Mouse (Mus musculus) adrenal gland, postnatal 4 days (tissue): ENCODE results near the gene Mknk1. TPM values are rescaled to one million over a fixed set of nuclear protein-coding genes. Genes with fewer than 3 reads are reported as not detected.

Source experiments
- DNase-seq, 2 experiments: peaks; one replicate each; pipeline ENCODE4 v3.0.0; 2021 to 2022; ENCODE audit warnings: low spot score in 2 of 2, mixed read lengths in 2 of 2
- total RNA-seq, 2 experiments: library from RNA; stranded (reverse); gene quantifications; 2 replicates each; pipeline ENCODE4 v1.2.3; 2021

Gene Mknk1
- total RNA-seq, 2 experiments from 2014 or later = 52.7 to 59.0 TPM

DNA sequence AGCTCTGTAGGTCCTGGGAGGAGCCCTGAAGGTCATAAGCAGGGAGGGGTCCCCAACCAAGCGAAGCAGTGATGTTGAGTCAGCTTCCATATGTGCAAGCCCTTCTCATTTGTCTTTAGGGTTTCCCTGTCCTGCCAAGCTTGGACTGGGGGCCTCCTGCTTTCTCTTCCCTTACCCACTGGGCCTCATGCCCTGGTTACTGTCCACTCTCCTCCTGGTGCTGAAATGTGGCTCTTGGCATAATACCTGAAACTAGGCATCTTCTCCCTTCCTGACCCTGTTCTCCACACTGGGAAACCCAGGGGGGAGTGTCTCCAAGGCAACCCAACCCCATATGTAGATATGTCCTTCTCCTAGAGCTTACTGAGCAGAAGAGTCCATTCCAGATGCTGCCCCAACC, 47.9 kb downstream of the Mknk1 start:
- DNase-seq = no peak

DNA sequence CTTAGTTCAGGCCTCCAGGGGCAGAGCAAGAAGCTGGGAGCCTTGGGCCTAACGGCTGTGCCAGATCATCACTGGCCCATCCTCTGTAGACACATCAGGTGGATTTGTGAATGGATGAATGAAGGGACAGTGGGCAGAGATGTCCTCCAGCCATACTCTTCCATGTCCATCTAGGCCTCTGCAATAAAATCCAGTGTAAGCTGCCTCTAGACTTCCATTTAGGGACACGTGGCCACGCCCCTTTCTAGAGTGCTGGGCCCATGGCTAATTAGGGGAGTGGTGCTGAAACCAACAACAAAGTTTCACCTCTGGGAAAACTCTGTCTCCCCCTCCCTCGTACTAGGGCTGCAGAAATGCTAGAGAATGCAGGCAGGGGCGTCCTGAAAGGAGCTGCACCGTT, 51.1 kb downstream of the Mknk1 start:
- no peak for DNase-seq

DNA sequence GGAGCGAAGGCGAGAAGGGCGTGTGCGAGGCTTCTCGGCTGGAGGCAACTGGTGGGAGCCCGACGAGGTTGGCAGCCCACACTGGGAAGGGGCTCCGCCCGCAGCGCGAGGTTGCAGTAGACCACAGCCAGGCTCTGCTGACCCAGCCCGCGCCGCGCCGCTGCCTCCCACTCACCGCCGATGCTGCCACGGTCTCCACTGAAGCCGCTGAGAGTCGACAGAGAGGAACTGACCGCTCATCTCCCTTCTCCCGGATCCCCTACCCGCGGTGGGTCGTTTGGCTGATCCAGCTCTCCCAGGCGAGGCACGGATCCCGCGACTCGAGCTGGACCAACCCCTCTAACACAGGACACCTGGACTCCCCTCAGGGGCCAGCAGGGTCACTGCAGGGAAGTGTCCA, 51.6 kb downstream of the Mknk1 start, which contains the start of gene 6430628N08Rik:
Gene 6430628N08Rik, plus strand, starts transcription at position 113 of the 400 bp plus-strand sequence.
- no peak for DNase-seq

DNA sequence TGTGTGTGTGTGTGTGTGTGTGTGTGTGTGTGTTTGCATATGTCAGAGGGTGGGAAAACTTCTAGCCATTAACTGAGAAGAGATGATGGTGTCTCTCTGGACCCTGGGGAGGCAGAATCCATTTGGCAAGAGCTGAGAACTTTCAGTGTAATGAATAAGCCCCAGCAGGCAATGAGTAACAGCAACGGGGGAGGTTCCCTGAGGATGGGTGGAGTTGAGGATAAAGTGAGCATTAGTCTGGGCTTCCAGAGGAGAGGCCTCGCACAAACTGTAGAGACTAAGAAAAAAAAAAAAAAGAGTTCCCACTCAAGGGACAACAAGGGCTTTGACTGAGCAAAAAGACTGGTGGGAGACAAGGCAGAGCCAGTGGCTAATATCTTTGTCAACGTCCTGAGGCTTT, 55.3 kb downstream of the Mknk1 start:
- no peak for DNase-seq

DNA sequence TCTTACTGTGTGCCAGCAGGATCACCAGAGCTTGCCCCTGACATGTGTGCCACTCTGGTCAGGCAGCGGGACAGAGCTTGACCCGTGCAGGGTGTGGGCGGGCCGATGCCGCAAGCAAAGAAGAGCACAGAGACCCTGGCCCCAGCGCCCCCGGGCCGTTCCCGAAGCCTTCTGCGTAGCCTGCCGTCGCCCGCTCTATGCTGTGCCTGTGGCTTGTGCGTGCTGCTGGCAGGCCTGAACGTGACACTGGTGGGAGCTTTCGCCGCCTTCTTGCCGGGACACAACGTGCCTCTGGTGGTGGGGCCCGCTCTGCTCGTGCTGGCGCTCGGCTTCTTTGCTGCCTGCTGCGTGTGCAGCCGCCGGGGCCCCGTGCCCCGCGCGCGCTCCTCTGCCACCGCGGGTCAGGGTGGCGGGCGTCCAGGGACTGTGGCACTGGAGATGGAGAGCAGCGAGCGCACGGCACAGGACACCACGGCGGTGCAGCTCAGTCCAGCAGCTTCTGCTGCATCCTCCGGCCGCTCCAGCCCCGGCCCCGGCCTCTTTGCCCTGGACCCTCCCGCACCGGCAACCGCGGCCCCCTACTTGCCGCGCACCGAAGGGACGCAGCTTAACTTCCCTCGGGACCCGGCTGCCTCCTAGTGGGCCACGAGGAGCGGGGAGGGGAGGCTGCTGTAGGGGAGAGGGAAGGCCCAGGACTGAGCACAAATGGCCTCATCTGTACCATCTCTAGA, 59.1 kb downstream of the Mknk1 start:
- no peak for DNase-seq

DNA sequence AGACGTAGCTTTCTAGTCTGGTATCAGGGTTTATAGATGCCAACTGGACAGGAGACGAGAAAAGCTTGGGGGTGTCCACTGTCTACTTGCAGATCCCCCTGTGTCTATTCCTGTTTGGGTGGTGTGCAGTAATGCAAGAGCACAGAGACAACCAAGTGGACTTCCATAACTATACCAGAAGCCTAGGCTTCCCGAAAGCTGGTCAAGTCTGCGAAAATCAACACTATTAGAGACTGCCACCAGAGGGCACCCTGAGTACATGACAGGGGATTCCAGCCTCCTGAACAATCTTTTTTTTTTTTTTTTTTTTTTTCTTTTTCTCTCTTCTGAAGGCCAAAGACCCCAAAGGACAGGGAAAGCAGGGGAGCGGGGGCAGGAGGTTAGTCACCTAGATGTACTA, 63.8 kb downstream of the Mknk1 start:
- peak; percentile 45 to 57 for DNase-seq

DNA sequence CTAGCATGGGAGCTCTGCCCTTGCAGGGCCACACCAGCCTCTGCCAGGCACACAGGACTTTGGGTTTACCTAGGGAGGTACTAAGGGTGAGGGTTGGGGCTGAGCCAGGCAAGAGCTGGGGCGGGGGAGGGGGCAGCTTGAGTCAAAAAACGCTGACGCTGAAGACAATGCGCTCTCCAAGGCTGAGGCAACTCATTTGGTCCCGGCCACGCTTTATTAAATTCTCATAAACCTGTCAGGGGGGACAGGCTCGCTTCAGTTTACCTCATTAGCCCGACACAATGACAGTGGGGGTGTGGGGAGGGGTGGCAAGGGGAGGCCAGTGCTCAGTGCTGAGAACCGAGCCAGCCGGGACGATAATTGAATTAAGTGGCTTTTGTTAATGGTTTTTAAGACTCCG, 65.4 kb downstream of the Mknk1 start:
- DNase-seq = no peak

DNA sequence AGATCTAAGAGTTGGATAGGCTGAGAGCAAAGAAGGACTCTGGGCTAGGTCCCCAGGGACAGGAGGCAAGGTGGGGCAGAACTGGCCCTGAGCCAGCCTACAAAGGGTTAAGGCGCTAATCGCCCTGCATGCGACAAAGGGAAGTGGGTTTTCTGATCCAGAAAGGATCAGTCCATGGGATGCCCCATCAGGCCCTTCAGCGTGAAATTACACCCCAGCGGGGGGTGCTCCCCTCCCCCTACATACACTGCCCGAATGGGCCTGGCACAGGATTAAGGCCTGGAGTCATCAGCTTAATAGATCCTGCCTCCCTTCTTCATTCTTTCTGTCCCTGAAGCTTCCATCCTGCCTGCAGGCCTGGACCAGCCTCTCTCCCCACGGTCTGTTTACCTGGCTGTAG, 66.7 kb downstream of the Mknk1 start:
- no peak for DNase-seq

DNA sequence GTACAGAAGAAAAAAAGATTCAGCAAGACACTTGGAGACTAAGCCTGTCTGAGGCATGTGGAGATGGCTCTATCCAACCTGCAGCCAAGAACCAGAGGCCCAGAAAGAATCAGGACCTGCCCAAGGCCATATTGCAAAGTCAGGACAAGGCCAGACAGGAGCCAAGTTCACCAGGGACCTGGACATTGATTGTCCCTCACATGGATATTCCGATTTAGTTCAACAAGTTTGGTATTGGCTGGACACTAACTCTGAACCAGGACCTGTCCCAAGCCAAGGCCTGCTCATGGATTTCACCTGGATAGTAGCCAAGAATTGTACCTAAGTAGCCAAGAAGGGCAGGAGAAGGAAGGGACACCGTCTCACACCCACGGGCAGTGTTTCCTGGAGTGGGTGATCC, 67.8 kb downstream of the Mknk1 start:
- DNase-seq = no peak

DNA sequence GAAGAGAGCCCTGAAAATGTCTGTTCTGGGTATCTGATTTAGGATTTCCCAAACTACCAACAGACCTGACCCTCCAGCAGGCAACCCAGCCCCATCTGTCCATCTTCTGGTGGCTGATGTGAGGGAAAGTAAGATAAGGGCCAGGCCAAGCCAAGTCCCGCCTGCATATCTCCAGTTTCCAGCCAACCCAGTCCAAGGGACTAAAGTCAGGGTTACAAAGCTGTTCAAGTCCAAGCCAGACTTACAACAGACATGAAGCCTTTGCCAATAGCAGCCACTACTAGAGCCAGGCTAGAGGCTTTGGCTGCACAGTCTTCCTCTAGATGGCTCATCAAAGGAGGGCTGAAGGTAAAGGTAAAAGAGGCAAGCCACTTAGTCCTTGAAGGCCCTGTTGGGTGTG, 69.0 kb downstream of the Mknk1 start:
- DNase-seq = no peak

DNA sequence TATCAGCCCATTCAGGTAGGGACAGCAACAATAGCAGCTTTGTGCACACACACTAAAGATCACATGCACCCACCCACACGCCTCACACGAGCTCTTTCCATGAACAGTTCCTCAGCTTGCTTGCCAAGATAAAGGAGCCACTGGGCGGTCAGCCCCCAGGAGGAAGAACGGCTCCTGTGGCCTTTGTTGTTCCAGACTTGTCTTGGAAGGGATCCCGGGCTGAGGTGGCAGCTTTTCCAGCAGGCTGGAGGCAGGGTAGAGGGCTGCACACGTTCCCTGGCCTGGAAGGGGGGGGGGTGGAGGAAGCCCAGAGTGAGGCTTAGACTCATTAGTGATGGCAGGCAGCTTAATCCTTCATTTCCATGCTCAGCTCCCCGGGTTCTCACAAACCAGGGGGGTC, 69.6 kb downstream of the Mknk1 start:
- no peak for DNase-seq

DNA sequence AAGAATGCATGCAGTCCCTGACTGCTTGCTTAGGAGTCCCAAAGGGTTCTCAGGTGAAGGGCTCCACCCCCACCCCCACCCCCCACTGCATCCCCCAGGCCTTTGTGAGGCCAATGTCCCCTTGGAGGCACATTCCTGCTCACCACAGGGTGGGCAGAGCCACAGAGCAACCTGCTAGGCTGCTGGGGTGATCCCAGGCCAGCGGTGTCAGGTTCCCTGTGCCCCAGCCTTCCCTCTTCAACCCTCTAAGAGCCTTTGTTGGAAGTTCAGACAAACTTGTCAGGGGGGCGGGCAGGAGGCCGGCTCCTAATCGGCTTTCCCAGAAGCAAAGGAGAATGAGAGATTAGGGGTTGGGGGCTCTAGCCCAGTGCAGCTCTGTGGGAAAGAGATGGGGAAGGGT, 72.6 kb downstream of the Mknk1 start:
- no peak for DNase-seq

DNA sequence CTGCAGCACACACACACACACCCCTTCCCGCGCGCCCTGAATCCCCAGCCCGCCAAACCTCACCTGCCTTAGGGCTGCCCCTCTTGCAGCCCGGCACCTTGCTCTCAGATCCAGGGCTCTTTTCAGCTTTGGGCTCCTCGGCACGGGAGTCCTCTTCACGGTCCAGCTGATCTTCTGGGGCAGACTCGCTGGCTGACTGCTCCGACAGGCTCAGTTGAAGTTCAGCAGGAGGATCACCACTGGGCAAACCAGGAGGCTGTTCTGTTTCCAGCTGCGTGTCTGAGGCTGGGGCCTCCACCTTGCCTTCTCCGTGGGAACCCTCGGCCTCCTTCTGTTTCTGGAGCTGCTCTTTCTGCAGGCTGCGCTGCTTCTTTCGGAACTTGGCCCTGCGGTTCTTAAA, 80.9 kb downstream of the Mknk1 start:
- DNase-seq = no peak

DNA sequence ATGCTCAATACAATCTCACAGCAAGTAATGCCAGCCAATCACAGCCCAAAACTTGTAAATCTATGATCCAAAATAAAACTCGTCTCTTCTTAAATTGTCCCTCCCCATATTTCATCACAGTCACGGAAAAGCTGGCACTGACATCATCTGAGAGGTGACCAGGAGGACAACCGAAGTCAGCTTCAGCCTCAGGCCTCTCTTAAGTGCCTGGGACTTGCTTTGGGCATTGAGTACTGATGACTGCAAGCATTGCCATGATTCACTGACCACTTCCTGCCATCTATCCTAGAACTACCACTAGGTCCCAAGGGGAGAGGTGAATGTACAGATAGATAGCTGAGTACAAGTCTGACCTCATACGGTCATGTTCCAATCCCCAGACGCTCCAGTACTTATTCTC, 83.7 kb downstream of the Mknk1 start:
- DNase-seq = no peak

DNA sequence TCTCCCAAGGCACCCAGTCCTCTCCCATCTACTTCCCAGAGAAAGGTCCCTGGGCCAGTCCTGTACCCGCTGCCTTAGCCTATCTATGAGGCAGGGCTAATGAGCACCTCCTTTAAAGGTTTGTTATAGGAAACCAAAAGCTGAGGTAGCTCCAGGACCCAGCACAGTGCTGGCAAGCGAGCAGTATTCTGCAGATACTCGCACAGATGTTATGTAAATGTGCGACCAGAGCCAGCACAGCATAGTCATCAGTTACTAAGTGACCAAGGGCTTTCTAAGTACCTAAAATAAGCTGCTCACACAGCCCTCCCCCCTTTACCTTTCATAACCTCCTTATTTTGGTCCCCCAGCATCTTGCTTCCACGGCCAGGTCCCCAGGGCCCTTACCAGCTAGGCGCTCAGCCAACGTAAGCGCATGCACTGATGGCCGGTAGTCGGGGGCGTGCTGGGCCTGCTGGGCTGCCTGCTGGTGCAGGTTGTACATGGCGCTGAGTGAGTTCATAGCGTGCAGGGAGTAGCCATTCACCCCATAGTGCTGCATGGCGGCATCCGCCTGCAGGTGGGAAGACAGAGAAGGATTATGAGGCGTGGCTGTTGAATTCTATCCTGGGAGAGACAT, 84.4 kb downstream of the Mknk1 start:
- no peak for DNase-seq

DNA sequence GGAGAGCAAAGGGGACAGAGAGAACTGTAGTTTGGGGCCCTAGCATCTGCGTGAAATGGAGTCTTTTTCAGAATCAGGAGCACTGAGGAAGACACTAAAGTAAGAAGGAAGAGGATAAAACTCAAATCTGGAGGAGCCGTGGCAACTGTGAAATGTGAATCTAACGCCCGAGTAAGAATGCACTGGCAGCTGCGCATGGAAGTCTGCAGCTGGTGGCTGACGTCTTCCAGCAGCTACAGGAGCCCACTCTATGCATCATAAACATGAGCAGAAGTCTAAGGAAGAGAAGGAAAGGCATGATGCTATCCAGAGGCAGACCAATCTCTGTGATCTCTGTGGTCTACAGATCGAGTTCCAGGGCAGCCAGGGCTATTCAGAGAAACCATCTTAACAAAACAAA, 88.6 kb downstream of the Mknk1 start:
- no peak for DNase-seq

Other genes starting within 250 kb of the Mknk1 start
- 1 to 10 TPM in 1 of 2 experiments, under 1 TPM in 1; 0.81 to 4.4 TPM for gene Cyp4a32, start 238.2 kb upstream of the Mknk1 start, total RNA-seq
- gene Cyp4b1, start 191.5 kb upstream of the Mknk1 start, total RNA-seq = 10 to 100 TPM; 22.1 to 27.5 TPM
- 10 to 100 TPM; 68.1 to 71.2 TPM for gene Efcab14, start 101.5 kb upstream of the Mknk1 start, total RNA-seq
- gene Tex38, start 58.2 kb upstream of the Mknk1 start, total RNA-seq = 1 to 10 TPM; 2.4 to 2.5 TPM
- 10 to 100 TPM; 63.0 to 68.3 TPM for gene Atpaf1, start 54.4 kb upstream of the Mknk1 start, total RNA-seq
- gene Mob3c, start 11.1 kb upstream of the Mknk1 start, total RNA-seq = 10 to 100 TPM; 17.5 to 20.4 TPM
- not detected for gene Kncn, start 45.2 kb downstream of the Mknk1 start, total RNA-seq
- not detected for gene 6430628N08Rik, start 51.5 kb downstream of the Mknk1 start, total RNA-seq
- gene Dmbx1, start 100.7 kb downstream of the Mknk1 start, total RNA-seq = not detected
- gene Faah, start 178.7 kb downstream of the Mknk1 start, total RNA-seq = 10 to 100 TPM in 1 of 2 experiments, 1 to 10 TPM in 1; 10.0 to 10.3 TPM
- gene Nsun4, start 214.7 kb downstream of the Mknk1 start, total RNA-seq = 10 to 100 TPM; 27.8 to 28.7 TPM
- gene Uqcrh, start 235.9 kb downstream of the Mknk1 start, total RNA-seq = 100 to 1,000 TPM; 468 to 515 TPM
- gene Lrrc41, start 236.1 kb downstream of the Mknk1 start, total RNA-seq = 10 to 100 TPM; 70.4 to 74.7 TPM